Mouse (Mus musculus): ENCODE data around the gene Klri1.
"Not testable (repeated sequence)": the region's sequence is repeated elsewhere in the genome, so short reads cannot be mapped to it uniquely, and the experiment has no call there.

Klri1 gene

DNA sequence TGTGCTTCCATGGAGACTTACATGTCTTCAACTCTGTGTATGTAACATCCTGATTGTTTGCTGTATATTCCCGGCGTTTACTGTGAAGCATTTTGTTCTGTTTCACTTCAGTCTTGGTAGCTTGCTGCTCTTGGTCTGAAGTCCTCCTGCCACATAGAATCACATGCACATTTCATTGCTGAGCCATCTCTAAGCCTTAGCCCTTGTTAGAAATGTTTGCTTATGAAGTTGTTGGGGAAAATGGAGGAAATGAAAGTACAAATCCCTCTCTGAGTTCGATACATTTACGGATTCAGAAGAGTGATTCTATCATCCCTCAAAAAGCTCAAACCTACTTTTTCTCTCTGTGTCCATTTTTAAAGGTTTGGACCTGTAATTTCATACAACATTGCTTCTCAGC, at the start of gene Klri1:
Gene Klri1, minus strand, starts transcription at position 101 of the 400 bp plus-strand sequence.
- no peak for DNase-seq

DNA sequence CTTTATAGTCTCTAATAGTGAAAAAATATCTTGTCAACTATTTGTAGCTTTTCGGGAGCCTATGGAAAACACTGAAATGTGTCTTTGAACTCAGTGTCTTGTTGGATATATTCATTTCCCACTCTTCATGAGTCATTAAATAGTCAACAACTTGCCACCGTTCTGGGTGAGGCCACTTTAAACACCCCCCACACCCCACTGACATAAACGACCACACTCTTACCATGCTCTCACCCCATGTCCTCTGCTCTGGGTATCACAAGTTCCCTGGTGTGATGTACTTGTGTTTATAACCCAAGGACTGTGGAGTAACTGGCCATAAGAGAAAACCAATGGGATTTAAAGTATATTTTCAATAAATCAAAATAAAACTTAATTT, 30.7 kb upstream of the Klri1 start:
- DNase-seq: no peak

GRCm38 (mm10) chr6:129747016-129747653, 30.2 kb upstream of the Klri1 start:
- DNase-seq: no peak

DNA sequence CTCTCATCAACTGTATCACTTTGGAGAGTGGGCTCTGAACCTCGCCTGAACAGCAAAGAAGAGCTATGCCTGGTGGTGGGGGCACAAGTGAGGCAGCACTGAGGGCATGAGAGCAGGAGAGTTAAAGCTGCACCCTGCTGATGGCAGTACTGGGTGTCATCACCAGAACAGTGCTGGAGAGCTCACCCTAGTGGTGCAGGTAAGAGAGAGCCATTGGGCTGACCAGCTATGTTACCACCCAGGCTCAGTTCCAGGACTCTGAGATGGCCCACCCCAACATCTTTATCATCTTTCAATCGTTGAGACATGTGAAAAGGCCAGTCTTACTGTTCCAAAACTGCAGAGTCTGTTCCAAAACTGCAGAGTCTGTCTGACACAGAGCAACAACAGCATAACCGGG, 29.2 kb upstream of the Klri1 start:
- no peak for DNase-seq

DNA sequence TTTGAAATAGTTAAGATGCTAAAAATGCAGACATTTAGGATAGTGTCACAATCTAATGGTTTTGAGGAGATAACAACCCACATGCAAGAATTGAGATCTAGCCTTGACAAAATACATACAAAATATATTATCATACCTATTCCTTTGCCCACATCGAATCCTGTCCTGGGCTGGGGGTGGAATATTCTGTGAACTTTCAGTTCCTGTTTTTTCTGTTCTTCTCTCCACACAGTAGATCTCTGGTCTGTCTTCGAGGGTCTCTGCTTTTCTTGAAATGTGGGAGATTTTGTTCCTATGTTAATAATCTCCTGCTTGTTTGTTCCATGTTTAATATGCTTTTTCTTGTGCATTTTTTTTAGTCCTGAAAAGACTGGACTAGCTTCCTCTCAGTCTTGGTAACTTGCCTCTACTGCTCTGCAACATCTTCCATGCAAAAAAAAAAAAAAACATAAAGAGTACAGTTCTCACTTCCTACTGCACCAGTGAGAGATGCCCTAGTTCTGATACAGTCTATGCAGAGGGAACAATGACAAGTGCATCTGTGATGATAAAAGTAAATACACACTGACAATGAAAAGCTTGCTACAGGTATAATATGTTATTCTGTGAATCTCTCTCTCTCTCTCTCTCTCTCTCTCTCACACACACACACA, 23.3 kb upstream of the Klri1 start, which contains the start of gene Klri2:
Gene Klri2, minus strand, starts transcription at position 416 of the 653 bp plus-strand sequence.
- DNase-seq: no peak

DNA sequence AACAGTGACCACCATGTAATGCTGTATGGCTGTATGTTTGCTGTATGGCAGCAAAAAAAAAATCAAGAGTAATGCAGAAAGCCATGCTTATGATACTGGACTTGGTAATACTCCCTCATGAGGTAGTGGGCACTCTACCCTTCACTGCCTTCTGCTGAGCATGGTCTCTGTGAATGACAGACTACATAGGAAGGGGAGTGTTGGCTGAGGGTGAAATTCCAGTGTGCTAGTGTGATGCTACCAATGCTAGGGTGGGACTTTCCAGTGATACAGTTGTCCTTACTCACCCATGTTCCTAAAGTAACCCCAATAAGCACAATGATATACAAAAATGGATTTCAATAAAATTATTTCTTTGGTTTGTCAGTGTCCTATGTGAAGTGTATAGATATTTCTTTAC, 19.5 kb upstream of the Klri1 start:
- no peak for DNase-seq

DNA sequence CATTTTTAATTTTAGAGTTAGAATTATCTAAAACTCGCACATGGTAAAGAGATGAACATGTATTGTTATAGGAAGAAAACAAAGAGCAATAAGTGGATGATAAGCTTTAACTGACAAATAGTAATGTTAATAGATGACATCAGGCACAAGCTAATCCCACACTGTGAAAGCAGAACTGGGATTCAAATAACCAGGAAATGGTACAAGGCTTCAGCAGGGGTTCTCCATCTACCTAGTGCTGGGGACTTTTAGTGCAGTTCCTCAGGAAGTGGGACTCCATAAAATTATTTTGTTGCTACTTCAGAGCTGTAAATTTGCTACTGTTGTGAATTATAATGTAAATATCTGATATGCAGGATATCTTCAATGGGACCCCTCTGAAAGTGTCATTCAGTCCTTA, 10.3 kb upstream of the Klri1 start:
- no peak for DNase-seq

DNA sequence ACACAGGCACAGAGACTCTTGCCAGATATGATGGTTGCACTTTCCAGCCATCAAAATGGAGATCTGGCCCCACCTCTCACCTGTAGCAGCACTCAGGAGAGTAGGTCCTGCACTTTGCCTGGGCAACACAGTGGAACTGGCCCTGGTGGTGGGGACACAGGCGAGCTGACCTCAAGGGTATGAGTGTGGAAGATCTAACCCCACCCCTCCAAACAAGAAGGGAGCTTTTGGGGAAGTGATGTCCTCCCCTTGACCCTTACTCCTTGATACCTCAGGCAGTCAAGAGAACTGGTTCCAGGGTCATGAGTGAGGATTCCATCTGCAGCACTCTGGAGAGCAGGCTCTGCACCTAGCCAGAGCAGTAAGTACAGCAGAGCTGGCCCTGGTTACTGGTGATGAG, 4.5 kb upstream of the Klri1 start:
- no peak for DNase-seq

- no peak for DNase-seq
Measured at GRCm38 (mm10) chr6:129720487-129720886, 3.6 kb upstream of the Klri1 start.

DNA sequence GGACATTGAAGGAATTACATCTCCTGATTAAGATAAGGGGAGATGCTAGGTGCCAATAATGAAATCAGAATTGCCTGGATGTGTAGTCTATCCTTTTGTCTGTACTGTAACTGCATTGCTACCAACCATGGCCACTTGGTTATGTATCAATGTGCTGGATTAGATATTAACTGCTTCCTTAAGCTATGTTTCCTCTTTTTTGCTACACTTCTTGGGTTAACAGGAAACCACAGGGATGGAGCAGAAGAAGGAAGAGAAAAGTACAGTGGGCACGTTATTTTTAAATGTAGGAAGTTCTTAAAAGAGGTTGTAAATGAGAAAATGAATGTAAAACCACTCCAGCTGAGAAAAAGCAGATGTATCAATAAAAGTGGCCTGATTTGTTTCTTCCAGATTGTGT, 3.4 kb downstream of the Klri1 start:
- DNase-seq: no peak

GRCm38 (mm10) chr6:129691436-129691835, 25.5 kb downstream of the Klri1 start:
- not testable (repeated sequence) for DNase-seq

DNA sequence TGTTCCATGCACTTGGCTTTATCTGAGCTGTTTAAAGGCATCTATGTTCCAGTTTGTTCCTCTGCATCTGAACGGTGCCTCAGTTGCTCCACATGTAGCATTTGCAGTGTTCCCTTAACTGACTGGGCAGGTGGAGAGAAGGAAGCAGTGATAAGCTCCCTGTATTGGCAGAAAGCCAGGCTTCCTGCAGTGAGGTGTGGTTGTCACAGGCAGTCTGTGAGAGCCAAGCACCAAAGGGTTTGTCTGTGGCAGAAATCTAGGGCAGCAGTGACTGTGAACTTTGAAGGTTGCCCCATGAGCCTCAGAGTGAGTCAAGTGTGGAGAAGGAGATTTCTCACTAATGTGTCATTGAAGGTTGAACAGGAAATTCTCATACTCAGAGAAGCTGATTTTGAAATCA, 36.6 kb downstream of the Klri1 start:
- DNase-seq: peak; percentile 2 to 6

- no peak for DNase-seq
Measured at GRCm38 (mm10) chr6:129678873-129679272, 38.1 kb downstream of the Klri1 start, which contains the start of gene Klrc1. Klrc1 (minus strand) TSS chr6:129678973.

DNA sequence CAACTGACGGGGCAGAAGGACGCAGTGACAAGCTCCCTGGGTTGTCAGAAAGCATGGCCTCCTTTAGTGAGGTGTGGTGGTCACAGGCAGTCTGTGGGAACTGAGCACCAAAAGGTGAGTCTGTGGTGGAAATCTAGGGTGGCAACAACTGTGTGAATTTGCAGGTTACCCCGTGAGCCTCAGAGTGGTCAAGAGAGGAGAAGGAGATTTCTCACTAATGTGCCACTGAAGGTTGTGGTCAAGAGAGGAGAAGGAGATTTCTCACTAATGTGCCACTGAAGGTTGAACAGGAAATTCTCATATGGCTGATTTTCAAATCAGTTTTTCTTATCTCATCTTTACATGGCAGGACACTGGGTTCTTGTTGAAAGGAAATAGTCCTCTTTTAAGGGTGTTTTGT, 55.6 kb downstream of the Klri1 start:
- DNase-seq: not testable (repeated sequence)

- DNase-seq: not testable (repeated sequence)
Measured at GRCm38 (mm10) chr6:129660589-129660988, 56.3 kb downstream of the Klri1 start, which contains the start of gene Klrc2. Klrc2 (minus strand) TSS chr6:129660689.
